18 mouse cellular contexts compared by ENCODE assay signal in genomic region chr2:180962616-180963308, GRCm38 (mm10). TPM values are rescaled to one million over a fixed set of nuclear protein-coding genes. Genes with fewer than 3 reads are reported as not detected.
DNase-seq lines count a peak whose midpoint lies in the region; ATAC-seq lines count a peak whose summit lies in the region.
"Had no signal": no experiment of that assay in that cellular context is flagged by ENCODE, and none has a peak within 500 bp of the region (broad histone marks: within the 10 kb centered on the region; RNA-seq: fewer than 3 reads in every experiment).

No protein-coding gene starts in this region.

- H3K4me2 ChIP-seq in heart, embryonic 15.5 days: no peak overlapping the region
- no peak overlapping the region for H3K4me2 ChIP-seq in stomach, embryonic 16.5 days (ENCODE audit: low read depth, low read length)
- H3K4me2 ChIP-seq: forebrain, embryonic 15.5 days had no signal

- peaks cover 30% of the 10 kb centered on the region for H3K4me1 ChIP-seq in heart, embryonic 15.5 days (replicated peaks)
- H3K4me1 ChIP-seq in stomach, embryonic 16.5 days (ENCODE audit: control insufficient read depth, insufficient read depth, low read length): peaks cover 26% of the 10 kb centered on the region

- H3K4me3 ChIP-seq in heart, embryonic 15.5 days: no peak overlapping the region
- H3K4me3 ChIP-seq in stomach, embryonic 16.5 days (replicated peaks; ENCODE audit: low read length): no peak overlapping the region
- H3K4me3 ChIP-seq: forebrain, embryonic 15.5 days; limb, embryonic 10.5 days had no signal

- peak; percentile 44; the same call in 1 of the 2 replicates for ATAC-seq in heart, embryonic 15.5 days (replicated peaks; ENCODE audit: insufficient number of reproducible peaks, insufficient read depth, low FRiP score, low read depth)
- peak; percentile 75; the same call in 1 of the 2 replicates for ATAC-seq in stomach, embryonic 16.5 days (ENCODE audit: insufficient read depth, low FRiP score)
- no peak for ATAC-seq in cerebellum, adult (ENCODE audit: insufficient number of reproducible peaks, low FRiP score, low TSS enrichment)
- ATAC-seq: forebrain, embryonic 15.5 days; inflammation-experienced regulatory T-cells, adult 6 months had no signal

- no peaks in the 10 kb centered on the region for H3K9me3 ChIP-seq in heart, embryonic 15.5 days (replicated peaks)
- H3K9me3 ChIP-seq in stomach, embryonic 16.5 days (replicated peaks; ENCODE audit: control insufficient read depth, low read length): no peaks in the 10 kb centered on the region
- H3K9me3 ChIP-seq: forebrain, embryonic 15.5 days; limb, embryonic 10.5 days had no signal

- 0 out of 2 replicates have a peak, but pooled peaks cover 6% of the 10 kb centered on the region for H3K27me3 ChIP-seq in heart, embryonic 15.5 days
- H3K27me3 ChIP-seq in stomach, embryonic 16.5 days (ENCODE audit: control insufficient read depth, insufficient read depth, low read length): no peaks in the 10 kb centered on the region
- H3K27me3 ChIP-seq: forebrain, embryonic 15.5 days had no signal

- no peak overlapping the region for H3K9ac ChIP-seq in heart, embryonic 15.5 days
- H3K9ac ChIP-seq in stomach, embryonic 16.5 days (ENCODE audit: low read length): no peak overlapping the region; the same call in 1 of the 2 replicates
- H3K9ac ChIP-seq: forebrain, embryonic 15.5 days had no signal

- no peaks in the 10 kb centered on the region for H3K36me3 ChIP-seq in heart, embryonic 15.5 days
- no peaks in the 10 kb centered on the region for H3K36me3 ChIP-seq in stomach, embryonic 16.5 days (ENCODE audit: control insufficient read depth, insufficient read depth, low read length)
- H3K36me3 ChIP-seq: forebrain, embryonic 15.5 days; limb, embryonic 10.5 days had no signal

- peak overlapping the region; percentile 69 for H3K27ac ChIP-seq in heart, embryonic 15.5 days
- peak overlapping the region; percentile 78 for H3K27ac ChIP-seq in stomach, embryonic 16.5 days (ENCODE audit: low read length)
- H3K27ac ChIP-seq: forebrain, embryonic 15.5 days; limb, embryonic 10.5 days had no signal

- WGBS in heart, embryonic 15.5 days: 50% methylated on average over 2 of the region's 2 CpGs
- WGBS in stomach, embryonic 16.5 days: 65% methylated on average over 2 of the region's 2 CpGs

- DNase-seq in heart, postnatal 4 days: no peak
- peak; percentile 50 for DNase-seq in lung, postnatal 36 days
- no peak for DNase-seq in lung, postnatal 14 days
- peak; percentile 36 to 38 for DNase-seq in kidney, adult 8-10 months
- DNase-seq in left cerebral cortex, postnatal 10 days (ENCODE audit: extremely low spot score in 1 of 2, low spot score in 2 of 2): no peak
- DNase-seq: cerebellum, postnatal 10 days; gastrocnemius, postnatal 25 days; layer of hippocampus, postnatal 36 days; thymus, postnatal 14 days had no signal

- intact Hi-C loops in left cerebral cortex, postnatal 10 days (cut with DNase I): no loop called here

RNA-seq across cellular contexts. Expression of gene Arfgap1, which starts 4.3 kb away (rescaled TPM):
- polyA plus RNA-seq in heart, embryonic 15.5 days (2015; fragmentation: Nextera tagmentation; extraction: Ambion mirVana): 71.8 and 92.4 TPM in 2 replicates
- total RNA-seq in heart, postnatal 4 days (2021): 10 to 100 TPM; 64.5 to 64.8 TPM
- 104 and 108 TPM in 2 replicates for polyA plus RNA-seq in stomach, embryonic 16.5 days (2015; fragmentation: Nextera tagmentation; extraction: Ambion mirVana)
- total RNA-seq in left cerebral cortex, postnatal 10 days (2021): 100 to 1,000 TPM; 127 to 128 TPM

RNA-seq across cellular contexts. Expression of gene Nkain4, which starts 8.3 kb away (rescaled TPM):
- 38.2 and 49.5 TPM in 2 replicates for polyA plus RNA-seq in heart, embryonic 15.5 days (2015; fragmentation: Nextera tagmentation; extraction: Ambion mirVana)
- 10 to 100 TPM; 12.5 to 13.4 TPM for total RNA-seq in heart, postnatal 4 days (2021)
- 53.7 and 59.9 TPM in 2 replicates for polyA plus RNA-seq in stomach, embryonic 16.5 days (2015; fragmentation: Nextera tagmentation; extraction: Ambion mirVana)
- total RNA-seq in left cerebral cortex, postnatal 10 days (2021): 10 to 100 TPM; 39.3 to 39.9 TPM
- total RNA-seq: hematopoietic stem cell, adult 5-6 weeks; monocyte, adult 5-6 weeks had no signal
- polyA plus RNA-seq: inflammation-experienced regulatory T-cells, adult 6 months had no signal

RNA-seq across cellular contexts. Expression of gene Col20a1, which starts 23.6 kb away (rescaled TPM):
- 0.04 and 0.43 TPM in 2 replicates for polyA plus RNA-seq in heart, embryonic 15.5 days (2015; fragmentation: Nextera tagmentation; extraction: Ambion mirVana)
- total RNA-seq in heart, postnatal 4 days (2021): under 1 TPM; 0.29 to 0.33 TPM
- polyA plus RNA-seq in stomach, embryonic 16.5 days (2015; fragmentation: Nextera tagmentation; extraction: Ambion mirVana): 0.94 TPM in 2 replicates
- total RNA-seq in left cerebral cortex, postnatal 10 days (2021): under 1 TPM; 0.87 to 0.94 TPM

RNA-seq across cellular contexts. Expression of gene Birc7, which starts 33.9 kb away (rescaled TPM):
- polyA plus RNA-seq in heart, embryonic 15.5 days (2015; fragmentation: Nextera tagmentation; extraction: Ambion mirVana): 0.11 TPM in 1 of 2 replicates, not detected in the other
- total RNA-seq in heart, postnatal 4 days (2021): not detected
- 0.15 TPM in 1 of 2 replicates, not detected in the other for polyA plus RNA-seq in stomach, embryonic 16.5 days (2015; fragmentation: Nextera tagmentation; extraction: Ambion mirVana)
- total RNA-seq in left cerebral cortex, postnatal 10 days (2021): not detected
- total RNA-seq: gastrocnemius, postnatal 25 days; hematopoietic stem cell, adult 5-6 weeks; monocyte, adult 5-6 weeks had no signal
- polyA plus RNA-seq: inflammation-experienced regulatory T-cells, adult 6 months; limb, embryonic 10.5 days; liver, embryonic 16.5 days had no signal

RNA-seq across cellular contexts. Expression of gene Ythdf1, which starts 42.0 kb away (rescaled TPM):
- polyA plus RNA-seq in heart, embryonic 15.5 days (2015; fragmentation: Nextera tagmentation; extraction: Ambion mirVana): 32.9 and 42.2 TPM in 2 replicates
- 10 to 100 TPM; 47.0 to 47.8 TPM for total RNA-seq in heart, postnatal 4 days (2021)
- polyA plus RNA-seq in stomach, embryonic 16.5 days (2015; fragmentation: Nextera tagmentation; extraction: Ambion mirVana): 10.9 and 11.6 TPM in 2 replicates
- 10 to 100 TPM; 62.7 to 67.6 TPM for total RNA-seq in left cerebral cortex, postnatal 10 days (2021)

Comparison
In these comparisons a context has a peak if more than half of its experiments do, and no peak if none do; other contexts are left out.
1. DNase-seq: peak in lung, postnatal 36 days (single experiment) and kidney, adult 8-10 months (2 of 2); none in heart, postnatal 4 days (single experiment), lung, postnatal 14 days (single experiment) and left cerebral cortex, postnatal 10 days (0 of 2).